Mouse (Mus musculus): ENCODE data around the gene Npff.

- no peak for TF ChIP-seq CTCF (IDR thresholded peaks at IDR 0.05; ENCODE audit: control insufficient read depth, insufficient read depth, insufficient read length)
- no peak for TF ChIP-seq USF1 (IDR thresholded peaks at IDR 0.05; ENCODE audit: low read depth)
- no peak for TF ChIP-seq CEBPB (IDR thresholded peaks at IDR 0.05; ENCODE audit: low read depth)
Observed at GRCm38 (mm10) chr15:102474520-102474919, 50.2 kb downstream of the Npff start.

All from C2C12 (cell line).